Mouse (Mus musculus) CD4-positive, CD25-positive, alpha-beta regulatory T cell, adult 4 months (primary cell): ENCODE measurements at regions not wholly inside any gene's neighbourhood (a gene's known extent, or its start where the extent isn't known, plus 50 kb on each side); places are given as distances from the start of the nearest gene placed in this dataset.

Experiments
- ATAC-seq: one replicate; pipeline ENCODE4 v1.8.0; 2017

DNA sequence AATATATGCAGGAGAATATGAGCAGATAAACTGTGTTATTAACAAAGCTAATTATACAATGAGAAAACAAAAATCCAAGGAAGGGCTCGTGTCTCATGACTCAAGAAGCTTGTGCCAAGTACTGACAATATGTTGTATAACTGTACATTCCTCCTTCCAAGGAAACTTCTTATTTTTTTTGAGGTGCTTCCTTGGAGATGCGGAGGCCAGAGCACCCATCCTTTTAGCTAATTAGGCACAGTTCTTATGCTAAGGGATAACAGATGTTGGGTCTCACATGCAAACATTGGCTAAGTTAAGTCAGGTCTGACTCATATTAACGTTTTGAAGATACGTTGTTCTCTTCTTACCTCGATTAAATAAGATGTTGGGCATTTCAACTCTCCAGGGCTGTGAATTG, 426.1 kb downstream of the Adra2a start:
- no peak for ATAC-seq

DNA sequence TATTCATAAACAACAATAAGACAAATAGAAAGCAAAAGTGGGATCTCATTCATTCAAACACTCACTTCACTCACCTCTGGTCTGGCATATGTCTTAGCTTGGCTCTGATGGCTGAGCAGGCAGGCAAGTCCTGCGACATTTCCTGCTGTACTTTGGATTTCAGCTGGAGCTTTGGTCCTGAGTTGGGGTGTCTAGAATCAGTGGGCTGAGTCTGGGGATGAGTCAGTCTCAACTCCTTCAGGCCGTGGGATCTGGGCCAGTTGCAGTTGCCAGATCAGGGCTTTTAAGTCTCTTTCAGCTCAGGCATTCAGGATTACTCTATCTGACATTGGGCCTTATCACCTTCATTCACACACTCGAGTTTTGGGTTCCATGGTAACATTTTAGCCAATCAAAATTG, 454.1 kb downstream of the Adra2a start:
- ATAC-seq = no peak

GRCm38 (mm10) chr19:54533858-54534257, 489.9 kb downstream of the Adra2a start:
- no peak for ATAC-seq

GRCm38 (mm10) chr19:54555351-54555750, 511.4 kb downstream of the Adra2a start:
- no peak for ATAC-seq

DNA sequence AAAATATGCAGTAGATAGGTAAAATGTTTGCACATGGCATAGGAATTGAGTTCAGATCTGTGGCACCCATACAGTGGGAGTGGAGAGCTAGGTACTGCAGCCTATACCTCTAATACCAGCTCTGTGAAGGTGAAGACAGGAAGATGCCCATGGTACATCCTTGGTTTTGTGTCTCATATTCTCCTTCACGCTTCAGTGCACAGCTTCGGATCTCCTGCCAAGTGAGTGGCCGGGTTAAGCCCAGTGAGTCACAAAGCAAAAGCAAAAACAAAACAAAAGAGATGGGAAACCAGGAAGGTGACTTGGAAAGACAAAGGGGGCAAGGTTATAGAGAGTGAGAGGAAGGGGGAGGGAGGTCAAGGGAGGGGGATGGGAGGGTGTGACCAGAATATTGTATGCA, 514.0 kb downstream of the Adra2a start:
- ATAC-seq = no peak

DNA sequence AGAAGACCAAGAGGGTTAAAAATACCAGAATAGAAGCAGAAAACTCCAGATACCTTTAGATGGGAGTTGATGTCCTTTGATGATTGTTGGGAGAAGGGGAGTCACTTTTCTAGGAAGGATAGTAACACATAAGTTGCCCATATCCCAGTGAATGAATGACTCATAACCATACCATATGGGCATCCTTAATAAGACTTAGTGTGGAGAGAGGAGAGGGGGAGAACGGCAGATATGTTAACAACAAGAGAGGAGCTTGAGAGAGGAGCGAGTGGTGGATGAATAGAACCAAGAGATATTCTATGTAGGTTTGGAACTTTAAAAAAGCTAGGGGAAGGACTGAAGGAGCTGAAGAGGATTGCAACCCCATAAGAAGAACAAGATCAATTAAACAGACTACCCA, 539.6 kb downstream of the Adra2a start:
- no peak for ATAC-seq

DNA sequence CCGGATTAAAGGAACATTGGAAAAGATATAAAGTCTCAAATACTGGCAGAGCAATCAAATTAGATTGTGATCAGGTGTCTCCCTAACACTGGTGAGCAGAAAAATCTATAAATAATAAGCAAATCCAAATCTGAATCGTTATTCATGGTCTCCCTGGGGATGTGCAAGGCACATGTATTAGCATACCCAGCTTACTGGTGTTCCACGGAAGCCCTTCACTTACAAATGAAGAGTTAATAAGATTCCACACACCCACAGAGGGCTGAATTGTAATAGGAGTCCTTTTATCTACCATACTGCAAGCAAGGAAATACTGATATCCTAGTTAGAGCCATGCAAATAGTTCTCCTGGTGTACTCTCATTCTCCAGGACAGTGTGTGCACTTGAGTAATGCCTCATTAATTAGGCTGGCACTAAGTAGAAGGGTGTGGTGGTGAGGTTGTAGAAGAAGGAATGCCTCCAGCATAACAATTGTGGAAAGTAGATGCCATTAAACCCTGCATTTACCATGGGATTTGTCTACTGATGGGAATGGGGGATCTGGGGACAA, 540.8 kb downstream of the Adra2a start:
- no peak for ATAC-seq

DNA sequence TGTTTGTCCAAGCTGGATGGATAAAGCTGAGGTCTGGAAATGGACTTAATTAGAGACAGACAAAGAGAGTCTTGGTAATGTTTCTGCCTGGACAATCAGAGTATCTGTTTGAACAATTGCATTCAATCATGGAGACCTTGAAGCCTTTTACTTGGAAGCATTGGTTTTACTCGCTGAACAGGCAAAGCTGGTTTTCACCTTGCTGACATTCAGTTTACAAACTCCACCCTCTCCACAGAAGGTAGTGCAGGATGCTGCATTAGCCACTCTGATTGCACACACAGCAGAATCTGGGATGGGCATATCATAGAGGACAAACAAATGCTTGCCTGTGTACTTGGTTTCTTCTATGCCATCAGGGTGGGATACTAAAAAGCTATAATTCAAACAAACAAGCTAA, 541.4 kb downstream of the Adra2a start:
- ATAC-seq = no peak

GRCm38 (mm10) chr19:54603345-54603744, 523.7 kb downstream of the Gpam start:
- ATAC-seq = no peak

GRCm38 (mm10) chr19:54605346-54605745, 521.7 kb downstream of the Gpam start:
- no peak for ATAC-seq

DNA sequence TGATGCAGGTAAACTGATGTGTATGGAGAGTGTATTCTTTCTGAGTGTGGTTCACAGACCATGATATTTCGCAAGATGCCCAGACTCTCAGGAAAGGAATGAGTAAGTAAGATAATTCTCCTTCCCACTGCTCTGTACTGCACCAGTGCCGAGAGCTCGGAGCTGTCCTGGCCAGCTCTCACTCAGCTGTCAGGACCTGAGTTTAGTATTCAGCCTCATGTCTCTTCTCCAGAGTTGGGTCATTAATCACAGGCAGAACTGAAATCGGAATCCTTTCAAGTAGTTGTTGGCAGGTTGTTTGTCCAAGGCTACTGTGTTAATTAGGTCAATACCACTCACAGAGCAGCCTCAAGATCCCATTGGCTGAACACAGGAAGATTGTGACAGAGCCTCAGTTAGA, 510.1 kb downstream of the Gpam start:
- ATAC-seq = no peak
